Mouse (Mus musculus): Measurements from ENCODE around the gene Stag2.

Stag2 gene

GRCm38 (mm10) chrX:42148788-42149556 lies at the start of gene Stag2:
Stag2 (plus strand) TSS chrX:42149317.
- peak; percentile 57 for DNase-seq (ENCODE audit: low read depth)

GRCm38 (mm10) chrX:42107137-42107536 lies 42.0 kb upstream of the Stag2 start:
- no peak for DNase-seq (ENCODE audit: low read depth)

DNA sequence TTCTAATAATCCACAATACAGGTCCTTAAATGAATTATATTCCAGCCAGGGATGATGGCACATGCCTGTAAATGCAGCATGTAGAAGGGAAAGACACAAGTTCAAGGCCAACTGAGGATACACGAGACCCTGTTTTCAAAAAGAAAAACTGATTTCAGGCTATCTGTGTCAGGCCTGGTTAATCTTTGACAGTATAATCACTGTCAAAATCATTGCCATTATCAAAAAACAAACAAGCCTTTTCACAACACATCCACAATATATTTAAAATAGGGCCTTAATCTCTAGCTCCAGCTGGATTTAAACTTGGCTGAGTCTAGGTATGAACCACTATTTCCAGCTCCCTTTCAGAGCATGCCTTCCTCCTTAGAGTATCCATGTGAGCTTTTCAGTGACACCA lies 38.5 kb upstream of the Stag2 start:
- DNase-seq (ENCODE audit: low read depth): no peak

DNA sequence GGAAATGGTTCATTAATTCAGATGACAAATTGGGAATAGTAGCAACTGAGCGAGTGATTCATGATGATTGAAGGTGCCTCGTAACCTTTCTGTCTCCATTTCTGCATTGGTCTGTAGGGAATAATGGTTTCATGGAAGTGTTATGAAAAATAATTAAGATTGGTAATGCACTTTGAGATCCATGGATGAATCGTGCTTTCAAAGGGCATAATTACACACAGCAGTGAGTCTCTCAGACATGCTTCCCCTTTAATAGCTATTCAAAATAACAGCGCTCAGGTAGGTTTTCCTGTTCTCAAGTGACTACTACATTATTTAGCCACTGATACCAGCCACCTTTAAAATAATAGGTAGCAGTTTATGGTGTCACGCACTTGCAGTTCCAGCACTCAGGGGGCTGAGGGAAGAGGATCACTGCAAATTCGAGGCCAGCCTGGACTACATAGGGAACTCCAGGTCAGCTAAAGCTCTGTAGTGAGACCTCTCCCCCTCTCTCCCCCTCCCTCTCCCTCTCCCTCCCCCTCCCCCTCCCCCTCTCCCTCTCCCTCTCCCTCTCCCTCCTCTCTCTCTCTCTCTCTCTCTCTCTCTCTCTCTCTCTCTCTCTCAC lies 29.6 kb upstream of the Stag2 start:
- DNase-seq (ENCODE audit: low read depth): no peak

GRCm38 (mm10) chrX:42124963-42125697 lies 24.0 kb upstream of the Stag2 start:
- DNase-seq (ENCODE audit: low read depth): no peak

GRCm38 (mm10) chrX:42139882-42140281 lies 9.2 kb upstream of the Stag2 start:
- DNase-seq (ENCODE audit: low read depth): no peak

DNA sequence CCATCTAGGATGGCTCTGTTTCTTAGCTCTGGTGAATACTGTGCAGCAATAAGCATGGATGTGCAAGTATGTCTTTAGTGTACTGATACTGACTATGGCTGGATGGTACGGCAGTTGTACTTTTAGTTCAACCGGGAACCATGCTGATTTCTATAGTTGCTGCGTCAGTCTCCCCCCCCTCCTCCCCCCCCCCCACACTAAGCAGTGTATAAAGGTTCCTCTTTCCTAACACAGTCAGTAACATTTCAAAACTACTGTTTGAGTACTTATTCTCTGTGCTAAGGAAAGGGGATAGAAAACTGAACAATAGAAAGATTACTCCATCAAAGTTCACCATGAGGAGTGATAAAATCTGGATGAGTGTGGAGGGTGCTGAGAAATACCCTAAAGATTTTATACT lies 6.5 kb upstream of the Stag2 start:
- DNase-seq (ENCODE audit: low read depth): no peak

- no peak for DNase-seq (ENCODE audit: low read depth)
These were observed 5.1 kb upstream of the Stag2 start for GRCm38 (mm10) chrX:42143991-42144390.

DNA sequence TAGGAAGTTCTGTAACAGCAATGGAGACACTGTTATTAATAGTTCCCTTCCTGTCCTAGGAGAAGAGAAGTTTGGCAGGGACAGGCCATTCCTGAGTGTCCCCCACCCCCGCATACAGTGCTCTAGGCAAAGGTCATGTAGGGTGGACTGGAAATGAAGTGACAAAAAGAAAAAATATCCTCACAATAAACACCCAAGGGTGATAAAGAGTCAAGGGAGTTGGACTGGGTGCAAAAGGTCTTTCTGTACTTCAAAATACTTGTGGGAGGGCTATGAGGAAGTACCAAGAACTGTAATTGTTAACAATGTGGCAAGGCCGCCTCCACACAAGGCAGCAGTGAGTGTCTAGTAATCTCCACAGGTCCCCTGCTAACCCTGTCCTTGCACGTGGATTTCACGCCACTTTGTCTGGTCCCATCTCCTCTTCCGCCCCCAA lies 1.1 kb upstream of the Stag2 start:
- DNase-seq (ENCODE audit: low read depth): no peak

DNA sequence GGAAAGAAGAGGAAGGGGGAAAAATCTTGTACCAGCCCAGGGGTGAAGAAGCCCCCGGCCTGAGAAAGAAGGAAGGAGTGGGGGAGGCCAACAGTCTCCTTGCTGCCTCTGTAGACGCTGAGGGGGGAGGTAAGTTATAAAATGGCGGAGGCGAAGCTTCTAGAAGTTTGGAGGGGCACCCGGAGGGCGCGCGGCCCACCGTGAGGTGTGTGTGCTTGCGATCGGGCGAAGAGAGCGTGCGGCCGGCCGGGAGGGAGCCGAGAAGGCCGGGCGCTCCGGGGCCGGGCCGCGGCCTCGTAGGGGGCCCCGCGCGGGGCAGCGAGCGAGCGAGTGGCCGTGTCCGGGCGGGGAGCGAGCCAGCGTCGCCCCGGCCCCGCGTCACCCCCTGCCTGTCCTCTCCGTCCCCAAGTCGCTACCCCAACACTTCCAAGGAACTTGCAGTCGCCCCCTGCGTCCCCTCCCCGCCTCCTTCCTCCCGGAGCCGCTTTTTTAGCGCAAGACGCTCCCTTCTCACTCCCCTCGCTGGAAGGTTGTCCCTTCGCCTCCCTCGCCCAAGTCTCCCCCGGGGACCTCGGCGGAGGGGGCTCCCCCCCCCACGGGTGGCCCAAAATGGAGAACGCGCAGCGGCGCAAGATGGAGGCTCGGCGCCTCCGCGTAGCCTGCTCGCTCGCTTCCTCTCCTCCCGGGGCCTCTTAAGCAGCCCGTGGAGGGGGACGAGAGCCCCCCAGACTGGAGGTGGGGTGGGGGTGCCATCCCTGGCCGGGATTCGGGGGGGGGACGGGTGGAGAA lies 634 bp downstream of the Stag2 start:
- peak; percentile 20 for DNase-seq (ENCODE audit: low read depth)

DNA sequence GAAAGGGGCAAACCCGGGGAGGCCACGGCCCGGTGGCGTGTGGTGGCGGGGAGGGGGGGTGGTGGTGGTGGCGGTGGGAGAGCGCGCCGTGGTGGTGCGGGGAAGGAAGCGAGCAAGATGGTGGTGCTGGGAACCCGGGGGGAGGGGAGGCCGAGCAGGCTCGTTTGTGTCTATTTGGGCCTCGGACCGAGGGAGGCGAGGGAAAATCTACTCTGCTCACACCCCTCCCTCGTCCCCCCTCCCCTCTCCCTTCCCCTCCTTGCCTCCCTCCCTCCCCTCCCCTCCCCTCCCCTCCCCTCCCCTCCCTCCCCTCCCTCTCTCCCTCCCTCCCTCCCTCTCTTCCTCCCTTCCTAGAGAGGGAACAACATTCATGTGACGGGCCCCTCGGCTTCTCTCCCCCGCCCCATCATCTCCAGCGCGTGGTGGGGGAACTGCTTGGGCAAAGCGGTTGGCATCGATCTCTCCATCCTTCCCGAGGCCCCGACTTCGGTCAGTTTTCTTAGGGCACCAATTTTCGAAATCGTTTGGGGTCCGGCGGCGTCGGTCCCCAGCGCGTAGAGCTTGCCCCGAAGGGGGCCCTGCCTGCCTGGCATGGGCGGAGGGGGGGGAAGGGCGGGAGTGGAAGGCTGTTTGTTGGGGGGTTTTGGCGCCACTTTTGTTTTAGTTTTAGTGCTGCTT lies 1.4 kb downstream of the Stag2 start:
- peak; percentile 56 for DNase-seq (ENCODE audit: low read depth)

DNA sequence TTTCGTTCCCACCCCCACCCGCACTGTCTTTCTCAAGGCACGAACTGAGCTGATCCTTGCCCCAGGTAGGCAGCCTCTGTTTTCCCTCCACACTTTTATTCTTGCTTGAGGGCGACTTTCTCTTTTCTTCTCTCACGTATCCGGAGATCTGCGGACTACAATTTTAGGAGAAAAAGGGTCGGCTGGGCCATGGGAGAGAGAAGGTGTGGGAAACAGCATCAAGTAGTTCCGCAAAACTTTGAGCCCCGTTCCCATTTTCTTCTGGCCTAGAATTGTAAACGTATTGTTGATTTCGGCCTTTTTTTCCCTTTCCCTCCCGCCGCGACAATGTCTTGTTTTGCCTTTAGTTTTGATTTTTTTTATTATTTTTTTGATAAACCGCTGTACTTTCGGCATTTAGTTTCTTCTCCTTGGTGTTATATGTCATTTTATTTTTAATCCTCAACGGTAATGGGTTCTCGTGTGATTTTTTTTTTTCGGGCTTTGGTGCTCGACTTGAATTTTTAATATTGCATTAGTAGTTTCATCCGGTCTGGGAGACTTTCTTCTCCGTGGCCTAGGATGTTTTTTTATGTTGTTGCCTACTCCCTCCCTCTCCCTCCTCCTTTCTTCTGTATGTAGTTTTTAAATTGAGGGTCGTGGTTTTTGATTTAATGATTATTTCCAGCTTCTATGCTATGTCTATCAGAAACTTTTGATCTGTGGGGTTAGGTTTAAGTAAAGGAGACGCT lies 2.1 kb downstream of the Stag2 start:
- no peak for DNase-seq (ENCODE audit: low read depth)

GRCm38 (mm10) chrX:42151903-42152369 lies 2.8 kb downstream of the Stag2 start:
- peak; percentile 55 for DNase-seq (ENCODE audit: low read depth)

- DNase-seq (ENCODE audit: low read depth): no peak
These were observed 3.9 kb downstream of the Stag2 start for GRCm38 (mm10) chrX:42153056-42153455.

DNA sequence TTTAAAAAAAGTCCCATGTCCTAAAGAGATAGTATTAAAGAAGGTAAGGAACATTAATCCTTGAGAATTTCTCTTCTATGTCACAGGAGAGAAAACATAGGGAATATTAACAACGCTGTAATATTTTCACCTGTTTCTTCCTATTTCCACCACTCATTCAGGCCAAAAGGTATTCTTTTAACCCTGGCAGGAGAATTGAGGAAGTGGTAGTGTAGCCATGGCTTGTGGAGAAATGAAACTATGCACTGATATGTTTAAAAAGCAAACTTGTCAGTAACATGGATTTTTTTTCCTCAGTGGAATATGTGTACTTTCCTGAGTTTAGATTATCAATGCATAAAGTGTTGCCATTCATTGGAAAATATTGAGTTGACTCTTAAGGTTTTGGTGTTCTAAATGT lies 16.3 kb downstream of the Stag2 start:
- DNase-seq (ENCODE audit: low read depth): no peak

- DNase-seq (ENCODE audit: low read depth): no peak
These were observed 21.7 kb downstream of the Stag2 start for GRCm38 (mm10) chrX:42170811-42171210.

DNA sequence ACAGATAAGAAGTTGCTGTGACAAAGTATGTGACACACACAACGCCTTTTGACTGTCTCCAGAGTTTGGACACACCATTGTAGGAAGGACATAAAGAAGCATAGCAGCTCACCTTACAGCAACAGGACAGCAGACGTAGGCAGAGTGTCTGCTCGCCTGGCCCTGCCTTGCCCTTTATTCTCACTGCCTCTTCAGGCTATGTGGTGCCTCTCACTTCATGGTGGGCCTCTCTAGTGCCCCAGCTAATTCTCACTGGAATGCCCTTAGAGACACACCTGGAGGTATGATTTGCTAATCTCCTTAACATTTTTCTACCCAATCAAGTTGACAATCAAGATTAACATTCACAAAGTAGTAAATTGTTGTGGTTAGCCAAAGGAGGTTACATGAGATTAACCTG lies 38.5 kb downstream of the Stag2 start:
- no peak for DNase-seq (ENCODE audit: low read depth)

- no peak for DNase-seq (ENCODE audit: low read depth)
These were observed 39.8 kb downstream of the Stag2 start for GRCm38 (mm10) chrX:42188825-42189426.

DNA sequence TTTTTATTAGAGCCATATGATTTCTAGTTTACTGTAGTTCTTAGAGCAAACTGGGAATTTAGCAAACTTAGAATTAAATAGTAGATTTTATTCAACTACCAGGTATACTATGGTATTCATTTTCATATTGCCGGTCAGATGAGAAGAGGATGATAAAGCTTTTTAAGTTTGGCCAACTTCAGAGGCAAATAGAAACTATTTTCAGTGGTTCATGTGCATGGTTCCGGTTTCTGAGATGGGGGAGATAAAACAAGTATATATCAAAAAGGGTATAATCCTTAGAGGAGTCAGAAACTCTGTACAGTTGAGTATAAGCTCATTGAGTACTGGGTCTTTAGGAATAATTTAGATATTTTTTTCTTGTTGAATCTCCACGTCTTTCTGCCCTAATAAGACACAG lies 45.5 kb downstream of the Stag2 start:
- no peak for DNase-seq (ENCODE audit: low read depth)

GRCm38 (mm10) chrX:42202482-42202881 lies 53.4 kb downstream of the Stag2 start:
- no peak for DNase-seq (ENCODE audit: low read depth)

Data from c-Kit-positive CD71-positive TER-119-negative erythroid progenitor cells, embryonic 14.5 days (primary cell).